Mouse (Mus musculus): ENCODE data around the gene Il1a. TPM values are rescaled to one million over a fixed set of nuclear protein-coding genes. Genes with fewer than 3 reads are reported as not detected.

Gene Il1a
- total and polyA plus RNA-seq, 2 experiments from 2014 or later: 0.23 TPM; not detected in 1

DNA sequence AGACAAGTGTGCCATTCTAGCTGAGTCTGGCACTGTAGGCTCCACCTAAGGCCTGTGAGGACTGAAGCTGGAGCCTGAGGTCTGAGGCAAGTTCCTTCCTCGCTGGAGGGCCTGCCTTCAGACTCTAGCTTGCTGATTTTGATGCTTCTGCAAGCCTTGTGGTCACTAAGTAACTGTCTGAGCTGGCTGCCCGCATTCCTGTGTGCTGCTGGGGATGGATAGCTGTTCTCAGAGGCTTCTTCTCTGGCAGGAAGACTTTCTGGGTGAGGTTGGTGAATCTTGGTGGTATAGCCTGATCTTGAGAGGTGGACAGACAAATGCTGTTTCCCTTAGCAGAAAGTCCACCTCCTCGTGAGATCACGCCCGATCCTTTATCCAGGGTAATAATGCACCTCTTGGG lies 42.0 kb downstream of the Il1a start:
- DNase-seq (ENCODE audit: low spot score) (no peak), ATAC-seq (no peak)
- no peak for TF ChIP-seq CTCF (IDR thresholded peaks at IDR 0.05; ENCODE audit: low read depth)
- Histone ChIP-seq H3K27me3 (ENCODE audit: insufficient read depth, low read length) (no peaks in the 10 kb centered on the region), H3K4me3 (ENCODE audit: low read length) (no peak overlapping the region), H3K4me1 (ENCODE audit: insufficient read depth, low read length) (no peaks in the 10 kb centered on the region), H3K36me3 (ENCODE audit: insufficient read depth, low read length) (no peaks in the 10 kb centered on the region), H3K9me3 (ENCODE audit: low read length) (no peaks in the 10 kb centered on the region), H3K9ac (replicated peaks; ENCODE audit: low read length) (no peak overlapping the region), H3K27ac (no peak overlapping the region), H3K4me2 (ENCODE audit: low read depth, low read length) (no peak overlapping the region)
- 94% methylated on average over 5 of the region's 5 CpGs for WGBS

DNA sequence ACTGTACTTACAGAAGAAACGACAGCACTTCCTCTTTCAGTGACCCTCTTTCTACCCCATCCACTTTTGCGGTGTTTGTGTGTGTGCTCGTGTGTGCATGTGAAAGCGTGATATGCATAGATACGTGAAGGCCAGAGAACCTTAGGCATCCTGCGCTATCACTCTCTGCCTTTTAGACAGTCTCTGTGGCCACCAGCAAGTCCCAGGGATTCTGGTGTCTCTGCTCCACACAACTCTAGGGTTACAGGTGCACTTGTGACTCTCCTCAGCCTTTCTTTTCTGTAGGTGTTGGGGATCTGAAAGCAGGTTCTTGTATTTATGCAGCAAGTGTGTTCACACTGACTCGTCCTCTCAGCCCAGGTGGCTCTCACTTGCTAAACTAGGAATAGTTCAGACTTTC lies 44.5 kb downstream of the Il1a start:
- Histone ChIP-seq H3K36me3 (ENCODE audit: insufficient read depth, low read length) (no peaks in the 10 kb centered on the region), H3K27me3 (ENCODE audit: insufficient read depth, low read length) (no peaks in the 10 kb centered on the region), H3K9ac (replicated peaks; ENCODE audit: low read length) (no peak overlapping the region), H3K27ac (no peak overlapping the region), H3K4me3 (ENCODE audit: low read length) (no peak overlapping the region), H3K4me2 (ENCODE audit: low read depth, low read length) (no peak overlapping the region), H3K9me3 (ENCODE audit: low read length) (no peaks in the 10 kb centered on the region), H3K4me1 (ENCODE audit: insufficient read depth, low read length) (no peaks in the 10 kb centered on the region)
- DNase-seq (ENCODE audit: low spot score) (no peak), ATAC-seq (no peak)
- no peak for TF ChIP-seq CTCF (IDR thresholded peaks at IDR 0.05; ENCODE audit: low read depth)
- WGBS: 93% methylated on average over 7 of the region's 7 CpGs

DNA sequence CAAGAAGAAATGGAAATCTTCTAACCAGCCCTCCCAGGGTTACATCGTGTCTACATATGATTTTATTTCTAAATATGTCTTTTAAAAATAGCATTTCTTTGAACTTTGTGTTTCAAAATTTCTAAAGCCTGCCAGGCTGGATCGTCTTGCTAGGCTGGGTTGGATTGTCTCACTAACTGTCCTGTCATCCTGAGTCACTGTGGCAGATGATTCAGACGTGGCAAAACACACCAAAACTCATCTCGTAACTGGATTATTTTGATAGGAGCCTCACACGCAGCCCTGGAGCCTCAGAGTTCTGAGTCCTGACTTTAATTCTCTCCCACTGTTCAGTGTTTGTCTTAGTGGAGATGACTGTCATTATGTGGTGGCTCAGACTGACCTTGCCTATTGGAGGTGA lies 46.7 kb downstream of the Il1a start:
- TF ChIP-seq CTCF (IDR thresholded peaks at IDR 0.05; ENCODE audit: low read depth): no peak
- Histone ChIP-seq H3K9ac (replicated peaks; ENCODE audit: low read length) (no peak overlapping the region), H3K4me1 (ENCODE audit: insufficient read depth, low read length) (no peaks in the 10 kb centered on the region), H3K4me2 (ENCODE audit: low read depth, low read length) (no peak overlapping the region), H3K27ac (no peak overlapping the region), H3K36me3 (ENCODE audit: insufficient read depth, low read length) (no peaks in the 10 kb centered on the region), H3K27me3 (ENCODE audit: insufficient read depth, low read length) (no peaks in the 10 kb centered on the region), H3K9me3 (ENCODE audit: low read length) (no peaks in the 10 kb centered on the region), H3K4me3 (ENCODE audit: low read length) (no peak overlapping the region)
- no peak for DNase-seq (ENCODE audit: low spot score)
- ATAC-seq: no peak
- 76% methylated on average over 5 of the region's 5 CpGs for WGBS

DNA sequence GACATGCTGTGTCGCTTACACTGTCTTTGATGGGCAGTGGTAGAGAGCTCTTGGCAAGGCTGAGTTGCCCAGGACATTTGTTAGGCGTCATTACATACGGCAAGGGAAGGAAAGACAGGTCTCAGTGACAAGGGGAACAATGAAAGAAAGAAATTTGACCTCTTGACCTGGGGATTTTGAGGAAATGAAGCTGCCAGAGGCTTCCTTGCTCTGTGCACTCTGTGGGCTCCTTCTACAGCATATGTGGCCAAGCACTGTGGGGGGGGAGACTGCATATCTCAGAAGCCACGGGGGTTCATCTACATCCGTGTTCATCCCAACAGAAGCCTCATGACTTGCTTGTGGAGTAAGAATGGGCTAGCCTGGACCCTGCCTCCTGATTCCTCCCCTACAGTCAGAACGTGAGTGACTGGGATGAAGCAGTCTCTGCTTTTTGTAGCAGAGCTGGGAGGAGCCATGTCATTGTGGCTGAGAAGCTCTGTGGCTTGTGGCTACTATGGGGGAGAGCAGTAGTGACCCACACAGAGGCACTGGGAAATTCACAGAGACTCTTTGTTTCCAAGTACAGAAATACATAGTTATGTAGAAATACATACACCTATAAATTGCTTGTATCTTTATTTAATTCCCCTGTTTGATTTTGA lies 48.5 kb downstream of the Il1a start:
- 39% methylated on average over 6 of the region's 6 CpGs for WGBS
- TF ChIP-seq CTCF (IDR thresholded peaks at IDR 0.05; ENCODE audit: low read depth): no peak
- Histone ChIP-seq H3K4me1 (ENCODE audit: insufficient read depth, low read length) (no peaks in the 10 kb centered on the region), H3K27me3 (ENCODE audit: insufficient read depth, low read length) (no peaks in the 10 kb centered on the region), H3K9me3 (ENCODE audit: low read length) (no peaks in the 10 kb centered on the region), H3K27ac (no peak overlapping the region), H3K4me2 (ENCODE audit: low read depth, low read length) (no peak overlapping the region), H3K4me3 (ENCODE audit: low read length) (no peak overlapping the region), H3K9ac (replicated peaks; ENCODE audit: low read length) (no peak overlapping the region), H3K36me3 (ENCODE audit: insufficient read depth, low read length) (no peaks in the 10 kb centered on the region)
- ATAC-seq (no peak), DNase-seq (ENCODE audit: low spot score) (no peak)

DNA sequence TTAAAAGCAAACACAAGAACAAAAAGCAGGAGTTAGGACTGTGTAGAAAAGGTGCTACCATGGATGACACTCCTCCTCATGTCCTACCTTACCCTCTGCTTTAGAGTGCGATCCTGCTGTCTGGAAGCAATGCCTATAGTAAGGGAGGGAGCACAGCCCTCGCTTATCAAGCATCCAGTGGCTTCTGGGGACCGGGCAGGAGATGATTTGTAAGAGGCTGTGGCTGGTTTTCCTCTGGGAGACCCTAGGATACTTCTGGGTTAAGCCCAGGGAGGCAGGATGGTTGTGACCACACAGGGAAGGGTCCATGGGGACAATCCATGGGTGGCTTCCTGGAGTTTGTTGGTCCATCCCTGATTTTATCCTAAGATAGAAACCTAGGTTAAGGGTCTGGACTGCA lies 49.1 kb downstream of the Il1a start:
- Histone ChIP-seq H3K36me3 (ENCODE audit: insufficient read depth, low read length) (no peaks in the 10 kb centered on the region), H3K4me3 (ENCODE audit: low read length) (no peak overlapping the region), H3K27ac (no peak overlapping the region), H3K4me2 (ENCODE audit: low read depth, low read length) (no peak overlapping the region), H3K4me1 (ENCODE audit: insufficient read depth, low read length) (no peaks in the 10 kb centered on the region), H3K9me3 (ENCODE audit: low read length) (no peaks in the 10 kb centered on the region), H3K27me3 (ENCODE audit: insufficient read depth, low read length) (no peaks in the 10 kb centered on the region), H3K9ac (replicated peaks; ENCODE audit: low read length) (no peak overlapping the region)
- no peak for TF ChIP-seq CTCF (IDR thresholded peaks at IDR 0.05; ENCODE audit: low read depth)
- WGBS: 68% methylated on average over 3 of the region's 3 CpGs
- DNase-seq (ENCODE audit: low spot score): no peak
- ATAC-seq: no peak

DNA sequence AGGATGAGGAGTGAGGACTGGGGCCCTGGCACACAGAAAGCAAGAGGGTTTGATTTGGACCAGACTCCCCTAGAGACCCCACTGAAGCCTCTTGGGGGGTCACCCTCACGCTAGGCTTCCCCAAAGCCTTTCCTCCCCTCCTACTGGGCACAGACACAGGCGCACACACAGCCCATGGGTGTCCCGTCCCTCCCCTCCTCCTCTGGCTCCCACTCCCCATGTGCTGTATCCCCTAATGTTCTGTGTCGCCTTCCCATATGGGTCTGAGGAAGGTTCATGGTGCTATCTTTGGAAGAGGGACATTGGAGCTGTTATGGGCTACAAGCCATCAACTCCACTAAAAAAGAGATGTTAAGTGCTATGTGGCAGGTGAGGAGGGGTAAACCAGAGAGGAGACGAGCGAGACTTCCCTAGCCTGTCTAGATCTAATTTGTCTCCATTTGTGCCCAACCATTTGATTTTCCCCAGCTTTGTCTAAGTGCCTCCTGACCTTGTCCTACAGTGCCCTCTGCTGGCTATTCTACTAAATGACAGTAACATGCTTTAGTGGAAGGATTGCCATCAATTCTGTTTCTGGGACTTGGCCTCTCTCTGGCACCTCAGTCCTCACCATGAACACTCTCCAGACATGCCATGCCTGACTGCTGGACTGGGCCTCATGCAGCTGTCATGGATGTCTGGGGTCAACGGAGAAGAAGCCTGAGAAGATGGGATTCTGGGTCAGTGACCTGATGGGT lies 51.1 kb downstream of the Il1a start:
- WGBS: 35% methylated on average over 7 of the region's 7 CpGs
- peak overlapping the region; percentile 33; the same call in 1 of the 2 replicates for H3K9ac ChIP-seq (replicated peaks; ENCODE audit: low read length)
- no peak overlapping the region for H3K4me3 ChIP-seq (ENCODE audit: low read length)
- no peak overlapping the region for H3K4me2 ChIP-seq (ENCODE audit: low read depth, low read length)
- ATAC-seq (peak; percentile 84), DNase-seq (ENCODE audit: low spot score) (peak; percentile 91)
- no peaks in the 10 kb centered on the region for H3K9me3 ChIP-seq (ENCODE audit: low read length)
- H3K27ac ChIP-seq: no peak overlapping the region
- H3K27me3 ChIP-seq (ENCODE audit: insufficient read depth, low read length): no peaks in the 10 kb centered on the region
- peak; percentile 96 for TF ChIP-seq CTCF (IDR thresholded peaks at IDR 0.05; ENCODE audit: low read depth)
- no peaks in the 10 kb centered on the region for H3K36me3 ChIP-seq (ENCODE audit: insufficient read depth, low read length)
- no peaks in the 10 kb centered on the region for H3K4me1 ChIP-seq (ENCODE audit: insufficient read depth, low read length)

DNA sequence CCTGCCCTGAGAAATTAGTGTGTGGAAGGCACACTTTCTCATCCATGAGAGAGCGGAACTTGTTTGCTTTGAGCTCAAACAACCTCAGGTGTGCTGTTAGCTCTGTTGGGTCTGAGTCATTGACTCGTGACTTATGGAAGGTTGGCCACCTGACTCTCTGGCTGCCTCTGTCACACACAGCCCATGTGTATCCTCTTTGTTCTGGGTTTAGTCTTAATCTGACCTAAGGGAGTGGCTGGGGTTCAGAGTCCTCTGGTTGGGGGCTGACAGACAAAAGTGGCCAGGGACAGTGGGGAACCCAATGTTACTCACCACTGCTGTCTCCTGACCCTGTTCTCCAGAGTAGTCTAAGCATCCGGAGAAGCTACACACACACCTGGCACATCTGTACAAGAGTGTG lies 51.7 kb downstream of the Il1a start:
- Histone ChIP-seq H3K9ac (replicated peaks; ENCODE audit: low read length) (no peak overlapping the region), H3K9me3 (ENCODE audit: low read length) (no peaks in the 10 kb centered on the region), H3K27ac (no peak overlapping the region), H3K4me2 (ENCODE audit: low read depth, low read length) (no peak overlapping the region), H3K27me3 (ENCODE audit: insufficient read depth, low read length) (no peaks in the 10 kb centered on the region), H3K36me3 (ENCODE audit: insufficient read depth, low read length) (no peaks in the 10 kb centered on the region), H3K4me1 (ENCODE audit: insufficient read depth, low read length) (no peaks in the 10 kb centered on the region), H3K4me3 (ENCODE audit: low read length) (no peak overlapping the region)
- no peak for TF ChIP-seq CTCF (IDR thresholded peaks at IDR 0.05; ENCODE audit: low read depth)
- ATAC-seq (no peak), DNase-seq (ENCODE audit: low spot score) (no peak)
- WGBS: 95% methylated on average over 3 of the region's 3 CpGs

Measured in hindbrain, postnatal 0 days (tissue).